Mouse (Mus musculus): Measurements from ENCODE around the gene Sult1a1. TPM values are rescaled to one million over a fixed set of nuclear protein-coding genes. Genes with fewer than 3 reads are reported as not detected.

The Sult1a1 gene
- 157 TPM for polyA plus RNA-seq (2014; fragmentation: Illumina TruSeq; extraction: RNeasy Lipid Tissue Mini Kit (QIAGEN cat#74804); ENCODE audit: low read depth, low replicate concordance)

GRCm38 (mm10) chr7:126676207-126676606 is at the start of gene Sult1a1:
Gene Sult1a1 (minus strand): TSS chr7:126676432.

GRCm38 (mm10) chr7:126707442-126708174 is 31.4 kb upstream of the Sult1a1 start, which contains the start of gene Coro1a:
Gene Coro1a (minus strand): TSS chr7:126707787.

GRCm38 (mm10) chr7:126695631-126696207 is 19.5 kb upstream of the Sult1a1 start, which contains the start of gene Slx1b:
Gene Slx1b (minus strand): TSS chr7:126695784.

GRCm38 (mm10) chr7:126695210-126695611 is 19.0 kb upstream of the Sult1a1 start, which contains the start of gene Bola2:
Gene Bola2 (plus strand): TSS chr7:126695401.

GRCm38 (mm10) chr7:126649231-126650051 is 26.8 kb downstream of the Sult1a1 start, which contains the start of gene Sgf29:
Gene Sgf29 (plus strand): TSS chr7:126649309.

GRCm38 (mm10) chr7:126630824-126631518 is 45.3 kb downstream of the Sult1a1 start, which contains the start of gene Nupr1:
Gene Nupr1 (minus strand): TSS chr7:126630861.

Other genes starting within 250 kb of the Sult1a1 start
- 23.2 TPM for gene Rabep2, start 247.7 kb downstream of the Sult1a1 start, polyA plus RNA-seq (2014; fragmentation: Illumina TruSeq; extraction: RNeasy Lipid Tissue Mini Kit (QIAGEN cat#74804); ENCODE audit: low read depth, low replicate concordance)
- gene Atp2a1, start 213.3 kb downstream of the Sult1a1 start, polyA plus RNA-seq (2014; fragmentation: Illumina TruSeq; extraction: RNeasy Lipid Tissue Mini Kit (QIAGEN cat#74804); ENCODE audit: low read depth, low replicate concordance) = 0.65 TPM
- gene Sh2b1, start 201.0 kb downstream of the Sult1a1 start, polyA plus RNA-seq (2014; fragmentation: Illumina TruSeq; extraction: RNeasy Lipid Tissue Mini Kit (QIAGEN cat#74804); ENCODE audit: low read depth, low replicate concordance) = 33.4 TPM
- 73.7 TPM for gene Tufm, start 189.1 kb downstream of the Sult1a1 start, polyA plus RNA-seq (2014; fragmentation: Illumina TruSeq; extraction: RNeasy Lipid Tissue Mini Kit (QIAGEN cat#74804); ENCODE audit: low read depth, low replicate concordance)
- gene Atxn2l, start 173.0 kb downstream of the Sult1a1 start, polyA plus RNA-seq (2014; fragmentation: Illumina TruSeq; extraction: RNeasy Lipid Tissue Mini Kit (QIAGEN cat#74804); ENCODE audit: low read depth, low replicate concordance) = 84.6 TPM
- 119 TPM for gene Eif3c, start 110.0 kb downstream of the Sult1a1 start, polyA plus RNA-seq (2014; fragmentation: Illumina TruSeq; extraction: RNeasy Lipid Tissue Mini Kit (QIAGEN cat#74804); ENCODE audit: low read depth, low replicate concordance)
- gene Apobr, start 91.5 kb downstream of the Sult1a1 start, polyA plus RNA-seq (2014; fragmentation: Illumina TruSeq; extraction: RNeasy Lipid Tissue Mini Kit (QIAGEN cat#74804); ENCODE audit: low read depth, low replicate concordance) = 34.2 TPM
- 55.2 TPM for gene Cln3, start 90.6 kb downstream of the Sult1a1 start, polyA plus RNA-seq (2014; fragmentation: Illumina TruSeq; extraction: RNeasy Lipid Tissue Mini Kit (QIAGEN cat#74804); ENCODE audit: low read depth, low replicate concordance)
- gene Il27, start 81.5 kb downstream of the Sult1a1 start, polyA plus RNA-seq (2014; fragmentation: Illumina TruSeq; extraction: RNeasy Lipid Tissue Mini Kit (QIAGEN cat#74804); ENCODE audit: low read depth, low replicate concordance) = 0.42 TPM
- 112 TPM for gene Nupr1, start 45.6 kb downstream of the Sult1a1 start, polyA plus RNA-seq (2014; fragmentation: Illumina TruSeq; extraction: RNeasy Lipid Tissue Mini Kit (QIAGEN cat#74804); ENCODE audit: low read depth, low replicate concordance)
- gene Sgf29, start 27.1 kb downstream of the Sult1a1 start, polyA plus RNA-seq (2014; fragmentation: Illumina TruSeq; extraction: RNeasy Lipid Tissue Mini Kit (QIAGEN cat#74804); ENCODE audit: low read depth, low replicate concordance) = 23.6 TPM
- 28.1 TPM for gene Bola2, start 19.0 kb upstream of the Sult1a1 start, polyA plus RNA-seq (2014; fragmentation: Illumina TruSeq; extraction: RNeasy Lipid Tissue Mini Kit (QIAGEN cat#74804); ENCODE audit: low read depth, low replicate concordance)
- 15.2 TPM for gene Slx1b, start 19.4 kb upstream of the Sult1a1 start, polyA plus RNA-seq (2014; fragmentation: Illumina TruSeq; extraction: RNeasy Lipid Tissue Mini Kit (QIAGEN cat#74804); ENCODE audit: low read depth, low replicate concordance)
- 29.4 TPM for gene Coro1a, start 31.4 kb upstream of the Sult1a1 start, polyA plus RNA-seq (2014; fragmentation: Illumina TruSeq; extraction: RNeasy Lipid Tissue Mini Kit (QIAGEN cat#74804); ENCODE audit: low read depth, low replicate concordance)
- 92.1 TPM for gene Mapk3, start 83.2 kb upstream of the Sult1a1 start, polyA plus RNA-seq (2014; fragmentation: Illumina TruSeq; extraction: RNeasy Lipid Tissue Mini Kit (QIAGEN cat#74804); ENCODE audit: low read depth, low replicate concordance)
- gene Gdpd3, start 89.9 kb upstream of the Sult1a1 start, polyA plus RNA-seq (2014; fragmentation: Illumina TruSeq; extraction: RNeasy Lipid Tissue Mini Kit (QIAGEN cat#74804); ENCODE audit: low read depth, low replicate concordance) = 3.7 TPM
- gene Ypel3, start 100.5 kb upstream of the Sult1a1 start, polyA plus RNA-seq (2014; fragmentation: Illumina TruSeq; extraction: RNeasy Lipid Tissue Mini Kit (QIAGEN cat#74804); ENCODE audit: low read depth, low replicate concordance) = 135 TPM
- 1.4 TPM for gene Tbx6, start 105.1 kb upstream of the Sult1a1 start, polyA plus RNA-seq (2014; fragmentation: Illumina TruSeq; extraction: RNeasy Lipid Tissue Mini Kit (QIAGEN cat#74804); ENCODE audit: low read depth, low replicate concordance)
- 76.2 TPM for gene Ppp4c, start 116.1 kb upstream of the Sult1a1 start, polyA plus RNA-seq (2014; fragmentation: Illumina TruSeq; extraction: RNeasy Lipid Tissue Mini Kit (QIAGEN cat#74804); ENCODE audit: low read depth, low replicate concordance)
- 5.7 TPM for gene Fam57b, start 121.2 kb upstream of the Sult1a1 start, polyA plus RNA-seq (2014; fragmentation: Illumina TruSeq; extraction: RNeasy Lipid Tissue Mini Kit (QIAGEN cat#74804); ENCODE audit: low read depth, low replicate concordance)
- gene 4930451I11Rik, start 155.2 kb upstream of the Sult1a1 start, polyA plus RNA-seq (2014; fragmentation: Illumina TruSeq; extraction: RNeasy Lipid Tissue Mini Kit (QIAGEN cat#74804); ENCODE audit: low read depth, low replicate concordance) = 1.2 TPM
- gene Doc2a, start 171.0 kb upstream of the Sult1a1 start, polyA plus RNA-seq (2014; fragmentation: Illumina TruSeq; extraction: RNeasy Lipid Tissue Mini Kit (QIAGEN cat#74804); ENCODE audit: low read depth, low replicate concordance) = not detected
- 20.1 TPM for gene Hirip3, start 185.5 kb upstream of the Sult1a1 start, polyA plus RNA-seq (2014; fragmentation: Illumina TruSeq; extraction: RNeasy Lipid Tissue Mini Kit (QIAGEN cat#74804); ENCODE audit: low read depth, low replicate concordance)
- gene Ino80e, start 185.9 kb upstream of the Sult1a1 start, polyA plus RNA-seq (2014; fragmentation: Illumina TruSeq; extraction: RNeasy Lipid Tissue Mini Kit (QIAGEN cat#74804); ENCODE audit: low read depth, low replicate concordance) = 32.6 TPM
- gene Taok2, start 208.3 kb upstream of the Sult1a1 start, polyA plus RNA-seq (2014; fragmentation: Illumina TruSeq; extraction: RNeasy Lipid Tissue Mini Kit (QIAGEN cat#74804); ENCODE audit: low read depth, low replicate concordance) = 53.1 TPM
- 58.2 TPM for gene Tmem219, start 246.5 kb upstream of the Sult1a1 start, polyA plus RNA-seq (2014; fragmentation: Illumina TruSeq; extraction: RNeasy Lipid Tissue Mini Kit (QIAGEN cat#74804); ENCODE audit: low read depth, low replicate concordance)

All from adipose tissue, adult 10 weeks (tissue).